Mouse (Mus musculus) liver, adult (tissue): Measurements from ENCODE around the gene Itk.

Experiments
- GATA4 ChIP-seq: IDR thresholded peaks from 2 replicates; pipeline ENCODE4 v1.6.1; 2014; ENCODE audit warnings: mild to moderate bottlenecking, low read length; ENCODE audit not compliant: insufficient replicate concordance

Itk gene

GRCm38 (mm10) chr11:46389336-46390117, at the start of gene Itk:
Itk (minus strand) TSS chr11:46389515.
- TF ChIP-seq GATA4 = no peak

- no peak for TF ChIP-seq GATA4
Measured at GRCm38 (mm10) chr11:46437459-46438000, 48.2 kb upstream of the Itk start.

GRCm38 (mm10) chr11:46436760-46437458, 47.6 kb upstream of the Itk start, which contains the start of gene Med7:
Med7 (plus strand) TSS chr11:46436925.
- no peak for TF ChIP-seq GATA4

- no peak for TF ChIP-seq GATA4
Measured at GRCm38 (mm10) chr11:46435363-46435762, 46.0 kb upstream of the Itk start.

- TF ChIP-seq GATA4 = no peak
Measured at GRCm38 (mm10) chr11:46431129-46431528, 41.8 kb upstream of the Itk start.

- TF ChIP-seq GATA4 = no peak
Measured at GRCm38 (mm10) chr11:46430123-46430522, 40.8 kb upstream of the Itk start.

GRCm38 (mm10) chr11:46421086-46421888, 32.0 kb upstream of the Itk start:
- TF ChIP-seq GATA4 = no peak

GRCm38 (mm10) chr11:46418860-46419259, 29.5 kb upstream of the Itk start:
- no peak for TF ChIP-seq GATA4

GRCm38 (mm10) chr11:46418438-46418837, 29.1 kb upstream of the Itk start:
- no peak for TF ChIP-seq GATA4

GRCm38 (mm10) chr11:46410018-46410563, 20.8 kb upstream of the Itk start:
- TF ChIP-seq GATA4 = no peak

GRCm38 (mm10) chr11:46406721-46407120, 17.4 kb upstream of the Itk start:
- TF ChIP-seq GATA4 = no peak

- no peak for TF ChIP-seq GATA4
Measured at GRCm38 (mm10) chr11:46404986-46405385, 15.7 kb upstream of the Itk start.

- TF ChIP-seq GATA4 = no peak
Measured at GRCm38 (mm10) chr11:46401555-46401954, 12.2 kb upstream of the Itk start.

- no peak for TF ChIP-seq GATA4
Measured at GRCm38 (mm10) chr11:46398933-46399383, 9.6 kb upstream of the Itk start.

- no peak for TF ChIP-seq GATA4
Measured at GRCm38 (mm10) chr11:46398473-46398872, 9.2 kb upstream of the Itk start.
